Mouse (Mus musculus): ENCODE measurements around the gene Pcbd1.

- TF ChIP-seq CTCF (IDR thresholded peaks at IDR 0.05; ENCODE audit: borderline replicate concordance, insufficient read depth, low read length) = no peak
- TF ChIP-seq POLR2A (IDR thresholded peaks at IDR 0.05; ENCODE audit: low read depth, low read length) = no peak
These were observed 32.5 kb upstream of the Pcbd1 start for GRCm38 (mm10) chr10:61056661-61057060.
